11 mouse cellular contexts compared by ENCODE assay signal in the genomic region with DNA sequence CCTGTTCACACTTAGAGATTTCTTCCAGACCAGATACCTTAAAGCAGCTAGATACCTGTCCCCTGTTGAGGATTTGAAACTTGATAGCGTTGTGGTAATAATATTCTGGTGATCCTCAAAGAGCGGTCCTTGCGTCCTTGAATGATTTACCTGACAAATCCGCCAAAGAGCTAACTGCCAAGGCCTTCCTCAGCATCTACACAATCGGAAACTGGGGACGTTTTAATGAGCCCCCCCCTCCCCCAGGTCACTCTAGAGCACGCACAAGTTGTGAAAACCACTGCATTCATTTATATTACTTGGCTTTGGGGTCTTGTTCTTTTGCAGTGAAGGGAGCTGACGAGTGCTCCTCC. TPM values are rescaled to one million over a fixed set of nuclear protein-coding genes. Genes with fewer than 3 reads are reported as not detected.
A peak's percentile ranks its signal among the peaks of the same experiment; 100 is the strongest.
DNase-seq lines count a peak whose midpoint lies in the region; ATAC-seq and TF ChIP-seq lines count a peak whose summit lies in the region.
"Had no signal": no experiment of that assay in that cellular context is flagged by ENCODE, and none has a peak within 500 bp of the region (broad histone marks: within the 10 kb centered on the region; RNA-seq: fewer than 3 reads in every experiment).

No protein-coding gene starts in this region.

- peak overlapping the region; percentile 87 for H3K4me2 ChIP-seq in hindbrain, embryonic 13.5 days

- WGBS in cerebellum, adult 2 months = 61% methylated on average over 8 of the region's 8 CpGs
- 34% methylated on average over 8 of the region's 8 CpGs for WGBS in hindbrain, embryonic 13.5 days
- WGBS in midbrain, embryonic 10.5 days = 39% methylated on average over 8 of the region's 8 CpGs

- H3K27ac ChIP-seq in cerebellum, adult 2 months (ENCODE audit: insufficient read depth, low read length) = no peak overlapping the region
- H3K27ac ChIP-seq in hindbrain, embryonic 13.5 days = peak overlapping the region; percentile 98; the same call in 1 of the 2 replicates
- H3K27ac ChIP-seq in midbrain, embryonic 10.5 days (replicated peaks) = no peak overlapping the region

- H3K4me3 ChIP-seq in cerebellum, adult 2 months (replicated peaks; ENCODE audit: insufficient read depth, low read depth, low read length) = peak overlapping the region; percentile 17
- peak overlapping the region; percentile 98 for H3K4me3 ChIP-seq in E14TG2a.4 (replicated peaks; ENCODE audit: low read length)
- H3K4me3 ChIP-seq in hindbrain, embryonic 13.5 days = peak overlapping the region; percentile 91
- peak overlapping the region; percentile 95 for H3K4me3 ChIP-seq in midbrain, embryonic 10.5 days

- no peak overlapping the region for H3K9ac ChIP-seq in hindbrain, embryonic 13.5 days

- peaks cover 11% of the 10 kb centered on the region; the same call in 1 of the 2 replicates for H3K4me1 ChIP-seq in cerebellum, adult 2 months (ENCODE audit: control insufficient read depth, insufficient read depth, low read length)
- H3K4me1 ChIP-seq in E14TG2a.4 (replicated peaks; ENCODE audit: low read depth, low read length) = peaks cover 63% of the 10 kb centered on the region
- H3K4me1 ChIP-seq in hindbrain, embryonic 13.5 days (replicated peaks) = peaks cover 27% of the 10 kb centered on the region
- H3K4me1 ChIP-seq in midbrain, embryonic 10.5 days = peaks cover 38% of the 10 kb centered on the region

- H3K27me3 ChIP-seq in cerebellum, adult 2 months (ENCODE audit: control insufficient read depth, insufficient read depth, low read length) = no peaks in the 10 kb centered on the region
- H3K27me3 ChIP-seq in E14TG2a.4 (ENCODE audit: insufficient read depth, low read length) = no peaks in the 10 kb centered on the region
- H3K27me3 ChIP-seq in hindbrain, embryonic 13.5 days = no peaks in the 10 kb centered on the region
- 0 out of 2 replicates have a peak, but pooled peaks cover 6% of the 10 kb centered on the region for H3K27me3 ChIP-seq in midbrain, embryonic 10.5 days (ENCODE audit: low read depth, poor library complexity, severe bottlenecking)
- H3K27me3 ChIP-seq: megakaryocyte, embryonic 14.5 days had no signal

- H3K9me3 ChIP-seq in E14TG2a.4 (ENCODE audit: low read length) = no peaks in the 10 kb centered on the region
- no peaks in the 10 kb centered on the region for H3K9me3 ChIP-seq in hindbrain, embryonic 13.5 days
- no peaks in the 10 kb centered on the region for H3K9me3 ChIP-seq in midbrain, embryonic 10.5 days (replicated peaks)
- H3K9me3 ChIP-seq: megakaryocyte, embryonic 14.5 days had no signal

- ATAC-seq in hindbrain, embryonic 13.5 days (ENCODE audit: low FRiP score) = no peak

- DNase-seq in cerebellum, adult 2 months = no peak
- no peak for DNase-seq in cerebellum, postnatal 4 days (ENCODE audit: low spot score in 2 of 2)
- no peak for DNase-seq in midbrain, embryonic 10.5 days (ENCODE audit: low spot score)
- DNase-seq in gastrocnemius, postnatal 25 days = no peak
- no peak for DNase-seq in right cerebral cortex, adult 2 months (ENCODE audit: low spot score in 2 of 2)
- DNase-seq in layer of hippocampus, adult 8-10 months (ENCODE audit: low spot score in 2 of 2) = no peak

- TF ChIP-seq POLR2A in cerebellum, adult 2 months (IDR thresholded peaks at IDR 0.05; ENCODE audit: borderline replicate concordance, insufficient read depth, low read length) = no peak

- peaks cover 16% of the 10 kb centered on the region for H3K36me3 ChIP-seq in E14TG2a.4 (ENCODE audit: insufficient read depth, low read length)
- H3K36me3 ChIP-seq in hindbrain, embryonic 13.5 days = no peaks in the 10 kb centered on the region
- no peaks in the 10 kb centered on the region for H3K36me3 ChIP-seq in midbrain, embryonic 10.5 days

- no peak for TF ChIP-seq CTCF in cerebellum, adult 2 months (IDR thresholded peaks at IDR 0.05; ENCODE audit: borderline replicate concordance, insufficient read depth, low read depth, low read length)
- TF ChIP-seq CTCF in E14TG2a.4 (conservative IDR thresholded peaks at IDR 0.05; ENCODE audit: low read length) = no peak

RNA-seq across cellular contexts. Expression of a gene that starts 0.7 kb away (rescaled TPM):
- 74.9 and 78.5 TPM in 2 replicates for polyA plus RNA-seq in cerebellum, adult 2 months (2012; rRNA removed)
- polyA plus RNA-seq in hindbrain, embryonic 13.5 days (2015; fragmentation: Nextera tagmentation; extraction: Ambion mirVana) = 131 and 137 TPM in 2 replicates
- polyA plus RNA-seq in midbrain, embryonic 10.5 days (2016; fragmentation: Nextera tagmentation; extraction: Ambion mirVana) = 75.1 and 88.8 TPM in 2 replicates
- total RNA-seq in gastrocnemius, postnatal 25 days (2021) = 10 to 100 TPM; 18.3 to 21.9 TPM
- 100 to 1,000 TPM; 102 to 109 (median 104) TPM for total RNA-seq in layer of hippocampus, adult 8-10 months (2022)

RNA-seq across cellular contexts. Expression of a gene that starts 15.8 kb away (rescaled TPM):
- polyA plus RNA-seq in cerebellum, adult 2 months (2012; rRNA removed) = 234 and 281 TPM in 2 replicates
- polyA plus RNA-seq in hindbrain, embryonic 13.5 days (2015; fragmentation: Nextera tagmentation; extraction: Ambion mirVana) = 369 and 380 TPM in 2 replicates
- polyA plus RNA-seq in midbrain, embryonic 10.5 days (2016; fragmentation: Nextera tagmentation; extraction: Ambion mirVana) = 378 and 451 TPM in 2 replicates
- 100 to 1,000 TPM; 379 to 436 TPM for total RNA-seq in gastrocnemius, postnatal 25 days (2021)
- total RNA-seq in layer of hippocampus, adult 8-10 months (2022) = 100 to 1,000 TPM; 304 to 481 (median 389) TPM

RNA-seq across cellular contexts. Expression of a gene that starts 22.3 kb away (rescaled TPM):
- 0.80 and 0.81 TPM in 2 replicates for polyA plus RNA-seq in cerebellum, adult 2 months (2012; rRNA removed)
- 0.68 and 0.79 TPM in 2 replicates for polyA plus RNA-seq in hindbrain, embryonic 13.5 days (2015; fragmentation: Nextera tagmentation; extraction: Ambion mirVana)
- 0.20 and 0.46 TPM in 2 replicates for polyA plus RNA-seq in midbrain, embryonic 10.5 days (2016; fragmentation: Nextera tagmentation; extraction: Ambion mirVana)
- total RNA-seq in gastrocnemius, postnatal 25 days (2021) = not detected
- total RNA-seq in layer of hippocampus, adult 8-10 months (2022) = 1 to 10 TPM in 1 of 4 experiments, under 1 TPM in 2, not detected in 1; 0.93 to 1.4 (median 0.98) TPM
- total RNA-seq: common myeloid progenitor, adult 5-6 weeks had no signal
- polyA plus RNA-seq: small intestine, adult 2 months had no signal

RNA-seq across cellular contexts. Expression of a gene that starts 31.7 kb away (rescaled TPM):
- 17.2 and 17.7 TPM in 2 replicates for polyA plus RNA-seq in cerebellum, adult 2 months (2012; rRNA removed)
- polyA plus RNA-seq in hindbrain, embryonic 13.5 days (2015; fragmentation: Nextera tagmentation; extraction: Ambion mirVana) = 17.6 and 18.3 TPM in 2 replicates
- polyA plus RNA-seq in midbrain, embryonic 10.5 days (2016; fragmentation: Nextera tagmentation; extraction: Ambion mirVana) = 20.5 and 21.8 TPM in 2 replicates
- total RNA-seq in gastrocnemius, postnatal 25 days (2021) = 1 to 10 TPM; 4.9 to 6.4 TPM
- total RNA-seq in layer of hippocampus, adult 8-10 months (2022) = 10 to 100 TPM; 18.6 to 22.2 (median 20.6) TPM

RNA-seq across cellular contexts. Expression of a gene that starts 42.5 kb away (rescaled TPM):
- polyA plus RNA-seq in cerebellum, adult 2 months (2012; rRNA removed) = 117 TPM in 2 replicates
- 28.9 and 29.2 TPM in 2 replicates for polyA plus RNA-seq in hindbrain, embryonic 13.5 days (2015; fragmentation: Nextera tagmentation; extraction: Ambion mirVana)
- polyA plus RNA-seq in midbrain, embryonic 10.5 days (2016; fragmentation: Nextera tagmentation; extraction: Ambion mirVana) = 12.6 and 14.3 TPM in 2 replicates
- under 1 TPM; 0.48 to 0.67 TPM for total RNA-seq in gastrocnemius, postnatal 25 days (2021)
- 10 to 100 TPM; 58.6 to 70.2 (median 68.1) TPM for total RNA-seq in layer of hippocampus, adult 8-10 months (2022)

Comparison
In these comparisons a context has a peak if more than half of its experiments do, and no peak if none do; other contexts are left out.
1. H3K4me3 ChIP-seq: peak in every context shown above with its lines; median percentile 98 in E14TG2a.4; 95 in midbrain, embryonic 10.5 days; 91 in hindbrain, embryonic 13.5 days; 17 in cerebellum, adult 2 months.